Mouse (Mus musculus) mouse embryonic stem cell (cell line): ENCODE measurements at regions not wholly inside any gene's neighbourhood (a gene's known extent, or its start where the extent isn't known, plus 50 kb on each side); places are given as distances from the start of the nearest gene placed in this dataset.

Source experiments
- in situ Hi-C, 2 experiments: fragments of 300-500 bp; cut with MboI; formaldehyde crosslinking; loops; 1 replicate in 1 of 2; 3 replicates in 1 of 2; pipeline ENCODE4 v1.14.3; 2019 to 2020; ENCODE audit warnings: low sequenced_read_pairs in 2 of 2, low pct_unique_long_range_greater_than_20kb in 1 of 2, mixed read lengths in 1 of 2; ENCODE audit not compliant: unreplicated experiment in 1 of 2

GRCm38 (mm10) chr1:152313480-152313879 is 73.0 kb downstream of the Tsen15 start:
- in situ Hi-C loops = no loop called here

DNA sequence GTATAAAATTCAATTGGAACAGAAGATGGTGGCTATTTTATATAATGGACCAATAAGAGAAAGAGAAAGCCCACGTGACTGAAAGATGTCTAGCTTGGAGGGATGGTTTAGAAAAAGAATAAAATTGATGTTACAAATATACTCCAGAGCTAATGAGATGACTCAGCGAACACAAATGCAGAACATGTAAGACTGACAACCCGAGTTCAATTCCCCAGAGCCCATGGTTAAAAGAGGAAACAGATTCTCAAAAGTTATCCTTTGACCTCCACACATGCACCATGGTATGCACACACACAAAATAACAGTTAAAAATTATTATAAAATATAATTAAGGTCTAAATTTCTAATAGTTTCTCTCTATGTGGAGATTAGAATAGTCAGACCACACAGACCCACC is 81.0 kb downstream of the Tsen15 start:
- in situ Hi-C loops = no loop called here

GRCm38 (mm10) chr1:152304487-152305130 is 81.9 kb downstream of the Tsen15 start:
- in situ Hi-C loops = no loop called here

GRCm38 (mm10) chr1:152301355-152301754 is 85.1 kb downstream of the Tsen15 start:
- in situ Hi-C loops = no loop called here

- in situ Hi-C loops = no loop called here
Measured at GRCm38 (mm10) chr1:152292196-152292736, 94.2 kb downstream of the Tsen15 start.

DNA sequence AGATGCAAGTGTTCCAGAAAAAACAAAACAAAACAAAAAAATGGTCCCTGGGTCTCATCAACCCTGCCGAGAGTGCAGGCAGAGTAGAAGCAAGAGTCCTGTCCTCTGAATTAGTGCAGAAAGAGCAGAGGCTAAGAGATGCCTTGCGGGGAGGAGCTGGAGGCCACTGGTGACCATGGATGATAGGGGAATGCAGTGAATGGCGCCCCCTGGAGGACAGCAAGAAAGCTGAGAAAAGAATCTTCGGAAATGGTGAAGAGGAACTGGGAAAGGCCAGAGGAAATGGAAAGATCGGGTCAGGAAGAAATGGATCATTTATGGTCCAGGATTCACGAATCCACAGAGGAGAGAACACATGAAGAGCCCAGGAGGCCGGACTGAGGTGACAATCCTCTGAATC is 95.7 kb downstream of the Tsen15 start:
- in situ Hi-C loops = no loop called here

- in situ Hi-C loops = no loop called here
Measured at GRCm38 (mm10) chr1:152287566-152288490, 98.7 kb downstream of the Tsen15 start.

GRCm38 (mm10) chr1:152286677-152287076 is 99.8 kb downstream of the Tsen15 start:
- in situ Hi-C loops = no loop called here

DNA sequence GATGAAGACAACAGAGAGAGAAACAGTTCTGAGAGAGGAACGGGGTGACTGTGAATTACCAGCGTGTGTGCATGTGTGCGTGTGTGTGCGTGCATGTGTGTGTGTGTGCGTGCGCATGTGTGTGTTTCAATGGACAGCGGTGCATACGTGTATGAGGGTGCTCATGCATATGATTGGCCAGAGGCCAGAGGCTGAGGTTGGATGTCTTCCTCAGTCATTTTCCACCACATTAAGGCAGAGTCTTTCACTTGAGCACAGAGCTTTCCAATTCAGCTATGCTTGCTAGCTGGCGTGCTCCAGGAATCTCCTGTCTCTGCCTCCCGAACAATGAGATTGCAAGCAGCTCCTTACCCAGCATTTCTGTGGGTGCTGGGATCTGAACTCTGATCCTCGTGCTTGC is 104.4 kb downstream of the Tsen15 start:
- in situ Hi-C loops = no loop called here

DNA sequence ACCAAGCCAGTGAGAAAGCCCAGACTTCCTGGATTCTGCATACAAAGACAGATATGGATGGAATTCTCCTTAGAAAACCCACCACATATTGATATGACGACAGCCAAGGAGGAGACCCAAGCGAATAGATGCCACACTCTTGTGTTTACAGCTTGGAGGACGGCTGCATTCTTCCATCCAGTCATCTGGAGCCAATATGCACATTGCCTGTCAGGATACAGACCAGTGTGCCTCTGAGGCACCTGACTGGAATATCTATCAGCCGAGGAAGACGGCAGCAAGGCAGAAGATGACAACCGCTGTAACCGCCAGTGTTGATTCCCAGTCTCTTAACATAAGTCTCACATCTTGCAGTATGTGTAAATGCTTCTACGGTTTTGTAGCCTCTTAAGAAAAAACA is 105.3 kb downstream of the Tsen15 start:
- in situ Hi-C loops = no loop called here

DNA sequence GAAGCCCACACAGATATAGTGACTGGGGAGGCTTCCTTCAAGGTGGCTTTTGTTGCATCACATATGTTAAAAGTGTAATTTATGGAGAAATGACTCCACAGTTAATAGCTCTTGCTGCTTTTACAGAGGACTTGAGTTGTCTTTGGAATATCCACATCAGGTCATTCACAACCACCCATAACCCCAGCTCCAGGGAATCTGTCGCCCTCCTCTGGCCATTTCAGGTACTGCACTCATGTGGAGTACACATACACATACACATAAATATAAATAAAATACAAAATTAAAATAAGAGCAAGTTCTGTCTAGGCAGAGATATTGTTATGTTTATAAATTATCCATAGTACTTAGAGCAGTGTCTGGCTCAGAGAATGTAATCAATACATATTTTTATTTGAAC is 106.5 kb downstream of the Tsen15 start:
- in situ Hi-C loops = no loop called here

DNA sequence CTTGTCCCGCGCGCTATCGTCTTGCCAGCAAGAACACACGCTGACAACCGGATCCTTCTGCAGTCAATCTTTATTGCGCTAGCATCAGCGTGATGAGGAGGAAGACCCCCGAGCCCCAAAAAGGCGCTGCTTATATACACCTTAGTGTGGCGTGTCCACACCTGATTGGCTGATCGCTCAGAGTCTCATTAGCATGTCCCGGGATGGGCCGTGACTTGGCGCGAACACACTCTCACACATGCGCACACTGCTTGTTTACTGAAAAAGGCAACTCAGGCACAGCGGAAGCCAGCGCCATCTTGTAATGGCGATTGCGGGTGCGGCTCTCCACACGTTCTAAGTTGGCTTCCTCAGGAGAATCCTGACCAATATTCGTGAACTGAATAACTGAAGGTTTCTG is 111.5 kb downstream of the Tsen15 start:
- in situ Hi-C loops = loop anchor here in 1 of 2 experiments (10.0 kb wide), 1 partner anchor 460 kb away; no protein-coding TSS in a partner anchor

GRCm38 (mm10) chr1:152273430-152273829 is 113.1 kb downstream of the Tsen15 start:
- in situ Hi-C loops = loop anchor here (10.0 to 25.0 kb wide), 2 partner anchors 436 to 459 kb away; no protein-coding TSS in a partner anchor

DNA sequence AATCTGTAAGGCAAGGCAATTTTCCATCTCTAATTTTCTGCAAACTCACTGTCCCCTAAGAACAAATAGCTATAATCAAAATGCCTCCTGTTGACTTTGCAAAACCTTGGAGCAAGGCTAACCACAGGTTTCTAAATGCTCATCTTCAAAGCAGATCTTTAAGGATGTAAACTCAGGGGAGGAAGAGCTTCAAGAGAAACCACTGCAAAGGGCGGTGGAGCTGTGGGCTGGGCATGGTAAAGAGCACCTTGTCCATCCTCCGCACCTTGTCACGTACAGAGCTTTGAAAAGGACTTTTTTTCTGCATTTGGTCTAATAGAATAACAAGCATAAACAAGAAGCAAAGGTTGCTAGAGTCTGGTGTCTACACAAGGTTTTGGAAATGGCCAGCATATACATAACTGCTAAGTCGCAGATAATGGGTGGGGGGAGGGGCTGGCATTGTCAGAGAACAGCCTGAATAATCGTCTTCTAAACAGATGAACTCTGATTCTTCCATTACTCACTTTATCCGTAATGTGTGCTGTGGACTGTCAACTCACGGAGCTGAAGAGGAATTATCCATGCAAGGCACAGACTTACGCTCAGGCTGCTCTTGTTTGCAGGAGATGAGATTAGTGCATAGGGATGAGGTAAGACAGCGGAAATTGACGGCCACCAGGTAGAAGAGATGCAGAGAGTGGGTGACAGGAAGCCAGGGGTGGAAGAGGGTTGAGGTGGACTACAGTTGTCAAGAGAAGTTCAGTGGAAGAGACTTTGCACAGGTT is 116.4 kb downstream of the Tsen15 start:
- in situ Hi-C loops = loop anchor here (10.0 to 25.0 kb wide), 2 partner anchors 433 to 455 kb away; no protein-coding TSS in a partner anchor

DNA sequence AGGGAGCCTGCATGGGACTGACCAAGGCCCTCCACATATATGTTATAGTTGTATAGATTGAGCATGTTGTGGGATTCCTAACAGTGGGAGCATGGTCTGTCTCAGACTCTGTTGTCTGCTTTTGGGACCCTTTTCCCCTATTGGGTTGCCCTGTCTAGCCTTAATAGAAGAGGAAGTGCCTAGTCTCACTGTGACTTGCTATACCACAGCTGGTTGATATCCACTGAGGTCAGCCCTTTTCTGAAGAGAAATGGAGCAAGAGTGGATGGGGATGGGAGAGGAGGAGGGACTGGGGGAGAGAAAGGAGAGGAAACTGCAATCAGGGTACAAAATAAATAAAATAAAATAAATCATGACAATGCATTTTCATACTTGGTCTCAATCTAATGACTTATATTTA is 120.1 kb downstream of the Tsen15 start:
- in situ Hi-C loops = loop anchor here in 1 of 2 experiments (25.0 kb wide), 1 partner anchor 429 kb away; no protein-coding TSS in a partner anchor

DNA sequence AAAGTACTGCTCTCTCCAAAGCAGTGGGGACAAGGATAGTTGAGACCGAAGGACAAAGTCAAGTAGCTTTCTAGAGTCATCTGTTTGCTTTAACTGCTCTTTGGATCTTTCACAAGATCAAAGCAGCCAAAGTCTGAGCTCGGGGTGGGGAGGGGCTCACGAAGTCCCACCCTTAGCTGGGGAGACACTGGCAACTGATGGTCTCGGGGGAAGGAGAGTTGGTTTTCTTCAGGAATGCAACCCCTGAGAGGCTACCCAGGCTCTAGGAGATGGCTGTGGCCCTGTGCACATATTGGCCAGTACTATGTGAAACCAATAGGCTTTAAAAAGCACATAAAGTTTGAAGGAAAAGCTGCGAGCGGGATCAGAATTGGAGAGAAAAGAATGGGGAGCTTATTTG is 121.5 kb downstream of the Tsen15 start:
- in situ Hi-C loops = loop anchor here in 1 of 2 experiments (25.0 kb wide), 1 partner anchor 428 kb away; no protein-coding TSS in a partner anchor

- in situ Hi-C loops = loop anchor here in 1 of 2 experiments (25.0 kb wide), 1 partner anchor 424 kb away; no protein-coding TSS in a partner anchor
Measured at GRCm38 (mm10) chr1:152261472-152261871, 125.0 kb downstream of the Tsen15 start.

- in situ Hi-C loops = loop anchor here in 1 of 2 experiments (25.0 kb wide), 1 partner anchor 424 kb away; no protein-coding TSS in a partner anchor
Measured at GRCm38 (mm10) chr1:152260950-152261349, 125.5 kb downstream of the Tsen15 start.
